Mouse (Mus musculus) CH12.LX (cell line): Measurements from ENCODE around the gene Zbtb20.

Experiments used
- CTCF ChIP-seq, 2 experiments: IDR thresholded peaks in 1 of 2; conservative IDR thresholded peaks in 1 of 2; 2 replicates each; pipeline ENCODE4 v1.5.1; 2011 to 2012; ENCODE audit warnings: low read depth in 2 of 2, low read length in 2 of 2, improper control_type of control experiment in 1 of 2, inconsistent platforms in 1 of 2, mild to moderate bottlenecking in 1 of 2, moderate library complexity in 1 of 2
- EP300 ChIP-seq: IDR thresholded peaks from 2 replicates; pipeline ENCODE4 v1.6.1; 2011; ENCODE audit warnings: low read length, improper control_type of control experiment
- MAX ChIP-seq: IDR thresholded peaks from 2 replicates; pipeline ENCODE4 v1.6.1; 2011; ENCODE audit warnings: low read length, improper control_type of control experiment
- POLR2A ChIP-seq: IDR thresholded peaks from 2 replicates; pipeline ENCODE4 v1.6.1; 2011; ENCODE audit warnings: low read depth, mild to moderate bottlenecking, improper control_type of control experiment, low read length

DNA sequence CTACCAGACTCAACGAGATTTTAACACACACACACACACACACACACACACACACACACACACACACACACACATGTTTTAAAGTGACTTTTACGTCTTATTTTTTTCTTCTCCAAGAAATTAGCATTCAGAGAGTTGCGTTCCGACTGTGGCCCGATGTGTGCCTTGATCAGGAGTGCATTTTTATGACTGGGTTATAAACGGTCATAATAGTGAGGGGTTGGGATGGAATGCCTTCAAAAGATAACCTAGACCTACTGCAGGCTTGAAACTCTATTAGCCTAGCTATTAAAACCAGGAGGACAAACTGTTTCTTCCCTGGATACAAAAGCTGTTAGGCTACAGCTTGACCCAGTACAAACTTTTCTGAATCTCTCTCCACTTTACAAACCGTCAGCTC, 661.5 kb downstream of the Zbtb20 start:
- TF ChIP-seq POLR2A = no peak; the same call in 1 of the 2 replicates
- no peak for TF ChIP-seq CTCF (conservative IDR thresholded peaks at IDR 0.05 in 1 of 2, IDR thresholded peaks at IDR 0.05 in 1 of 2; ENCODE audit: low read depth in 2 of 2, low read length in 2 of 2)
- TF ChIP-seq EP300 = no peak
- TF ChIP-seq MAX = no peak
